Mouse (Mus musculus): ENCODE measurements around the gene Rapgef2.

DNA sequence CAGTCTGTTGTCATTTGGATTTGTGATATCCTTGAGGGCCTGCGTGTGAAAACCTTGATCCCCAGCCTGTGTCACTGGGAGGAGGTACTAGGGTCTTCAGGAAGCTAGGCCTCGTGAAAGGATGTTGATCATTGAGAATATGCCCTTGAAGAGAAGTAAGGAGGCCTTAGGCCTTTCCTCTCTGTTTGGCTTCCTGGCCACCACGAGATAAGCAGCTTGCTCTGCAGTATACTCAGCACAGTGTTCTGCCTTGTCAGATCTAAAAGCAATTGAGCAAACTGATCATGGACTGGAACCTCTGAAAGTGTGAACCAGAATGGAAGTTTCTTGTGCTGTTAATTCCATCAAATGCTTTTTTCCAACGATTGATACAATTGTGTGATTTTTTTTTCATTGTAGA is 255.5 kb downstream of the Rapgef2 start:
- no peak for TF ChIP-seq CTCF (IDR thresholded peaks at IDR 0.05; ENCODE audit: borderline replicate concordance, control insufficient read depth, extremely low read depth, insufficient read depth, low read length, poor library complexity)
- TF ChIP-seq POLR2A (IDR thresholded peaks at IDR 0.05; ENCODE audit: control insufficient read depth, extremely low read depth, insufficient read depth, low read length, poor library complexity): no peak

Measured in thymus, adult 2 months (tissue).